Mouse (Mus musculus) neural tube, embryonic 11.5 days (tissue): ENCODE measurements at regions not wholly inside any gene's neighbourhood (a gene's known extent, or its start where the extent isn't known, plus 50 kb on each side); places are given as distances from the start of the nearest gene placed in this dataset.

ENCODE experiments used
- ATAC-seq: fragments of 200-750 bp; cut with Nextera tagmentation; 2 replicates; pipeline ENCODE4 v1.8.0; 2017; ENCODE audit warnings: moderate number of reproducible peaks, mild to moderate bottlenecking, moderate TSS enrichment, moderate library complexity; ENCODE audit not compliant: insufficient read depth, low FRiP score, low TSS enrichment
- DNase-seq: peaks from one replicate; pipeline ENCODE4 v3.0.0-alpha.2; 2015; ENCODE audit warnings: low spot score
- H3K27ac ChIP-seq: fragments of 300-500 bp; sonication (generic); 2 replicates; pipeline ENCODE4 v1.5.1; 2014; ENCODE audit warnings: low read depth, mild to moderate bottlenecking, low read length
- H3K27me3 ChIP-seq: fragments of 300-500 bp; sonication (generic); 2 replicates; pipeline ENCODE4 v1.6.1; 2014; ENCODE audit warnings: mild to moderate bottlenecking, low read length, mixed read lengths; ENCODE audit not compliant: control insufficient read depth, insufficient read depth
- H3K36me3 ChIP-seq: fragments of 300-500 bp; sonication (generic); 2 replicates; pipeline ENCODE4 v1.6.1; 2014; ENCODE audit warnings: mild to moderate bottlenecking, low read length, moderate library complexity, mixed read lengths; ENCODE audit not compliant: control insufficient read depth, insufficient read depth
- H3K4me1 ChIP-seq: fragments of 300-500 bp; sonication (generic); 2 replicates; pipeline ENCODE4 v1.6.1; 2014; ENCODE audit warnings: low read length, mixed read lengths; ENCODE audit not compliant: control insufficient read depth, insufficient read depth
- H3K4me2 ChIP-seq: fragments of 300-500 bp; sonication (generic); 2 replicates; pipeline ENCODE4 v1.6.1; 2014; ENCODE audit warnings: low read depth, mild to moderate bottlenecking, moderate library complexity
- H3K4me3 ChIP-seq: fragments of 300-500 bp; sonication (generic); 2 replicates; pipeline ENCODE4 v1.5.1; 2014; ENCODE audit warnings: low read depth, low read length
- H3K9ac ChIP-seq: fragments of 300-500 bp; sonication (generic); 2 replicates; pipeline ENCODE4 v1.6.1; 2014; ENCODE audit warnings: mild to moderate bottlenecking, low read length
- H3K9me3 ChIP-seq: fragments of 300-500 bp; sonication (generic); 2 replicates; pipeline ENCODE4 v1.6.1; 2016; ENCODE audit warnings: low read length; ENCODE audit not compliant: control insufficient read depth
- WGBS: fragments of 180-500 bp; shearing (Covaris S2); extraction: QIAGEN DNeasy Blood & Tissue Kit; methylation state at CpG from one replicate; pipeline ENCODE4 v1.1.7; 2014; 5-methylcytosine and 5-hydroxymethylcytosine counted together

DNA sequence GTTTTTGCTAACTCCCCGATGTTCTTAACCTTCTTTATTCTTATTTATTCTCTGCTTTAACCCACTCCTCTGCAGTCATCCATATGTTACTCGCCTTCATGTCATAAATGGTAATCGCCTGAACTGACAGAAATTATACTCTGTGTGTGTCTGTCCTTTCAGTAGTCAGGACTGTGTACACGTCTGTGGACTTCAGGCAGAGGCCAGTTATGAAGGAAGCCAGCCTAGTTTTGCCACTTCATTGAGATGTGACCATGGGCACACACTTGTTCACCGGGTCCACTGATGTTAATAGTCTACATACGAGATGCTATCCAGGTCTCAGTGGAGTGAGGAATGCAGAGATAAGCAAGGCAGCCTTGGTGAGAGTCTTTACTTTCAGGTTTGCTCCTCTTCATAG lies 143.0 kb downstream of the Bcl11b start:
- no peak overlapping the region for H3K9ac ChIP-seq
- no peak overlapping the region for H3K4me3 ChIP-seq
- DNase-seq = no peak
- no peak for ATAC-seq
- no peaks in the 10 kb centered on the region for H3K9me3 ChIP-seq
- H3K4me2 ChIP-seq = no peak overlapping the region
- H3K4me1 ChIP-seq = no peaks in the 10 kb centered on the region
- no peaks in the 10 kb centered on the region for H3K27me3 ChIP-seq
- H3K27ac ChIP-seq = no peak overlapping the region
- H3K36me3 ChIP-seq = no peaks in the 10 kb centered on the region
- WGBS = 87% methylated on average over 6 of the region's 6 CpGs
